Mouse (Mus musculus) CD4-positive helper T cell, adult 2 months (primary cell): ENCODE data around the gene Cxcl9.

Experiments used
- DNase-seq: peaks from one replicate; pipeline ENCODE4 v3.0.0-alpha.2; 2012; ENCODE audit warnings: low read depth, missing footprints, low spot score

Gene Cxcl9

GRCm38 (mm10) chr5:92282571-92282970, 45.3 kb downstream of the Cxcl9 start:
- no peak for DNase-seq

- peak; percentile 37 for DNase-seq
Observed at GRCm38 (mm10) chr5:92278942-92279537, 48.8 kb downstream of the Cxcl9 start.

- peak; percentile 86 for DNase-seq
Observed at GRCm38 (mm10) chr5:92277437-92278394, 50.2 kb downstream of the Cxcl9 start, which contains the start of gene Naaa. Naaa (minus strand) TSS chr5:92278170.
